Mouse (Mus musculus) E14TG2a.4 (cell line): ENCODE measurements around the gene Ap2a2.

ENCODE experiments used
- CTCF ChIP-seq: conservative IDR thresholded peaks from 2 replicates; pipeline ENCODE4 v1.5.1; 2014; ENCODE audit warnings: low read length
- POU5F1 ChIP-seq: IDR thresholded peaks from 2 replicates; pipeline ENCODE4 v1.6.1; 2014; ENCODE audit warnings: low read length, borderline replicate concordance

DNA sequence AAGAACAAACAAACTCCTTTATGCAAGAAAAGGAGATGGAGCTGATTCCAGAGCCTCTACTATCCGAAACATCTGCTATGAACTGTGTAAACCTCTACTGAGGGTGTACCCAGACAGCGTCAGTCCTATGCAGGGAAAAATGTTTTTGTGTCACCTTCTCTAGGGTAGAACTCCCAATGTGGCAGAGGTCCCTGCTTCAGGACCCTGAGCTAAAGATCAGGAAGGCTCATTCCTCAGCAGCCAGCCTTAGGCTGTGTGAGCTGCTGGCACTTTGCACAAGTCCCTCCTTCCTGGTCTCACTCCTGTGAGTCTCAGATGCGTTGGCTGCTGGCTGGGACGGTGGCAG is 36.4 kb upstream of the Ap2a2 start:
- TF ChIP-seq CTCF (no peak), POU5F1 (no peak)
